Mouse (Mus musculus) common myeloid progenitor, adult 5-6 weeks (primary cell): ENCODE results near the gene Gngt2. TPM values are rescaled to one million over a fixed set of nuclear protein-coding genes. Genes with fewer than 3 reads are reported as not detected.

Source experiments
- ATAC-seq: replicated peaks from 2 replicates; pipeline ENCODE4 v1.8.0; 2016; ENCODE audit warnings: low read depth, mild to moderate bottlenecking, moderate TSS enrichment, inconsistent platforms; ENCODE audit not compliant: poor library complexity, severe bottlenecking
- total RNA-seq: library from RNA; stranded (forward); fragments of 200-1000, 187-1606 nt; gene quantifications from 2 replicates; pipeline ENCODE4 v1.2.3, GENCODE M21; 2017

Gene Gngt2
- total RNA-seq, 1 experiment from 2014 or later, result 2.6 TPM

DNA sequence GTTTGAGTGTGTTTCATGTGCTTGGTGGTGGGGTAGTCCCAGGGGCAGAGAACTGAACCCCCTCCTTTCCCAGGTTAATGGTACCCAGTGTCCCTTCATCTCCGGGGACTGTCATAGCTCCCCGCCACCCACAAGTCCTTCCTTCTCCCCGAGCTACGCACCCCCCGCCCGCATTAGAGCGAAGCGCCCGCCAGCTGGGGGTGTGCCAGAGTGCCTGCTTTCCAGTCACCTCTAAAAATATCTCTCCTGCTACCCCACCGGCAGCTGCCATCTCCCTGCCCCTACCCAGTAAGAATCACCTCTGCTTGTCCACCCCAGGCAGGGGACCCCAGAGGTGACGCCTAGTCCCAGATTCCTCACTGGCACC is 12.2 kb upstream of the Gngt2 start:
- no peak; the same call in 1 of the 2 replicates for ATAC-seq

DNA sequence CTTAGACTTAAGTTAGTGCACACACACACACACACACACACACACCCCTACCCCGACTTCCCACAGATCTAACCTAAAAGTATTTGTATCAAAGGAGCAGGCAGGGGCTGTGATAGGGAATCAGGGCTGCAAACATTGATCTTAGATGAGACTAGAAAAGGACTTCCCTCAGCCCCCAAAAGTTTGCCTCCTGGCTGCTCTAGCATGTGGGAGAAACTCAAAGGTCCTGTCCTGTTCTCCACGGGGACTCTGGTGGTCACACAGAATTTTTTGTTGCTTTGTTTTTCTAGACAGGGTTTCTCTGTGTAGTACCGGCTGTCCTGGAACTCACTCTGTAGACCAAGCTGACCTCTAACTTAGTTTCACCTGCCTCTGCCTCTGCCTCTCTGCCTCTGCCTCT is 11.4 kb upstream of the Gngt2 start:
- ATAC-seq, result no peak

DNA sequence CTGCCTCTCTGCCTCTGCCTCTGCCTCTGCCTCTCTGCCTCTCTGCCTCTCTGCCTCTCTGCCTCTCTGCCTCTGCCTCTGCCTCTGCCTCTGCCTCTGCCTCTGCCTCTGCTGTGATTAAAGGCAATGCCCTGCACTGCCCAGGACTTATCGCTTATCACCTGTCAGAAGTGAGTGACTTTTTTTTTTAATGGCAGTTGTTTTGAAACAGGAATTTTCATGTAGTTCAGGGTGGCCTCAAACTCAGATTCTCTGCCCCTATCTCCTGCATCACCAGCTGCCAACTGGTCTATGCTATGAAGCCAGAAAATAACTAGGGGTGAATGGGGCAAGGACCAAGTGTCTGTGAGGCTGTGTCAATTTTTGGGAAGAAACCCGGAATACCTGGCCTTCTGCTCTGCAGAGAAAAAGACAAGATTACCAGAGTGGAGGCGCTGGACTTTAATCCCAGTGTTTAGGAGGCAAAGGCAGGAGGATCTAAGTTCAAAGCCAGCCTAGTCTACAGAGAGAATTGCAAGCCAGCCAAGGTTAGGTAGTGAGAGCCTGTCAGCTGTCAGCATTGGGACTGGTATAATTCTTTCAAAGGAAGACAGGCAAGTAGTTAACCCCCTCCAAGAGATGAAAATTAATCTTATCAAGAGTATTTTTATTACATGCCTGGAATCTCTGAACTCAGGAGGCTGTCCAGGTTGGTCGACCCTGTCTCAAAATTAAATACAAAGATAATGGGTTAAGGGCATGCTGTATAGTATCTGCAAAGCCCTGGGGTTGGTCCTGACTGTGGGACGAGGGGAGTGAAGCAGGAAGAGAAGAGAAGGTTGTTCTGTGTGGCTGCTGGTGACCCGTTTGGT is 10.5 kb upstream of the Gngt2 start:
- no peak for ATAC-seq

DNA sequence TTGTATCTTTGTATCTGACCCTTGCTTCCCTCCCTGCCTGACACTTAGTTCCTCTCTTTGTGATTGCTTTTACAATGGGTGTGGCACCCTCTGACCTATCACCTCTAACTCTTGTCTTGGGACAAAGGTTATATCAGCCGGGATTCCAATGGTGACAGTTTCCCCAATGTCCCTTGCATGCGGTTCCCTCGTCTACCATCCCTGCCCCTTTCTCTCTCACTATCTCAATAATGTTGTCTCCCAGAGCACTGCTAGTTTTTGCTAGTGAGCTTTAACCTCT is 9.9 kb upstream of the Gngt2 start:
- no peak for ATAC-seq

DNA sequence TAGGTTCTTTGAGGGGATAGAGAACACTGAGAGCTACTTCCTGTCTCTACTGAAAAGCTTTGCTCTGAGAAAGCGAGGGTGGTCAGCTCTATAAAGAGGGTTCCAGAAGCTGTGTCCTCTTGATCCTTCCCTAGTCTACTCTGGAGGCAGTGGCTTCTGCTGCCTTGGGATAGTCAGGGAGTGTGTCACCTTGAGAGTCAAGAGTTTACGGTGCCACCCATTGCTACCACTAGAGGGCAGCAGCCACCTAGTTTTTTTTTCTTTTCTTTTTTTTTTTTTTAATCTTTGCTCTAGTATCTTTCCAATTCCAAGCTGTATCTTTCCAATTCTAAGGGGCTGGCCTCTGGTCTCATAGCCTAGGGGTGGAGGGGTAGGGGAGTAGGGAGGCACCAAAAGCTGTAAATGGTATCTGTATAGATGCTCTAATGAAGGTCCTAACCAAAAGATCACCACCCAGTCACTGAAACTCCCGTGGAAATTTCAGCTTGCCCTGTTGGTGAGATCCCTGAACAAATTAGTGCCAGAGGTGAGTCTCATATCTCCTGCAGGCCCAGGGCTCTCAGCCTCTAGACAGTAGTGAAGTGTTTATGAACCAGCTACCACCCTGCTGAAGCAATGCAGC is 9.4 kb upstream of the Gngt2 start:
- ATAC-seq, result peak; percentile 31; the same call in 1 of the 2 replicates

DNA sequence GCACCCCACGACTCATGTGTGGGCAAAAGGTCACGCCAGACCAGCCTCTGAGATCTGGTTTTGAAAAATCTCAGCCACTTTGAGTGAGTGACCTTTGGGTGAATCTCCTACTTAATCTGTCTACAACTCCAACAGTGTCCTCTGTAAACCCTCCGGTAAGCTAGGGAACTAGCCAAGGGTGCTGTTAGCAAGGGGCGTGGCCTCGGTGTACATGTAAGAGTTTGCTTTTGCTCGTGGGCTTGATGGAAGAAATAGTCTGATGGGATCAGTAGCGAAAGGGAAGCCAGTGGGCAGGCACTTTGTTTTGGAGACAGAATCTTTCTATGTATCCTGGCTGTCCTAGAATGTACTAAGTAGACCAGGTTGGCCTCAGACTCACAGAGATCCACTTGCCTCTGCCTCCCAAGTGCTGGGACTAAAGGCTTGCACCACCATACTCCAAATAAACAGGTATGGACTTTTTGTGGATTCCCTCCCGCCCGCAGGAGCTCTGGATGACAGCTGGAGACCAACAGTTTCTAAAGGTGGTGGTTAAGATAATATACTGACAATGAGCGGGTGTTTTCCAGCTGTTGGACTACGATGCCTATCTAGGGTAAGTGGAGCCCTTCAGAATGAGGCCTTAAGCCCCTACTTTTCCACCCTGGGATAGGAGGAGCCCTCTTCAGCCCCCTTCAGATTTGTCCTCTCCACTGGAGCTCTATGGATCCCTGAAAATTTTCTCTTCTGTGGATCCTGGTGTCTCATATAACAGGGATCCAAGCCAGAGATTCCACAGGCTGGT is 8.6 kb upstream of the Gngt2 start:
- ATAC-seq, result no peak

DNA sequence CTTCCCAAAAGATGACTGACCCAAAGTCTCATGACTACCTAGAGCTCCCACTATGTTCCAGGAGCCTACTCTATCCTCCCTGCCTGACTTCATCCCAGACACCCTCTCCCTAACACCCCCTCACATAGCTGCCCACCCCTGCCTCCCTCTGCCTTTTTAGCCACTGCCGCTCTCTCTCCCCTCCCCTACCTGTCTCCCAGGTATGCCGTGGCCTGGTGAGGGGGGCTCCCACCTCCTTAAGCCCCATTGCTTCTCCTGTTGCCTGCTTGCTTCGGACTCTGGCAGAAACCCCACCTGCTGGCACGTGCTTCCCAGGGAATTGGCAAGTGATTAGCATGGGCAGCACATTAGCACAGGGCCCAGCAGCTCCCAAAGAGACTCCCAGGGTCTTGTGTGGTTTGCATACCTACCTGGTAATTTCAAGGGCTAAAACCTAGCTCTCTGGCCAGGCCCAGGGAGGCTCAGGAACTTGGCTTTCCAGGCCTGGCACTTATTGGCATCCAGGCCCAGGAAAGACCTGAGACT is 7.4 kb upstream of the Gngt2 start:
- ATAC-seq, result no peak

DNA sequence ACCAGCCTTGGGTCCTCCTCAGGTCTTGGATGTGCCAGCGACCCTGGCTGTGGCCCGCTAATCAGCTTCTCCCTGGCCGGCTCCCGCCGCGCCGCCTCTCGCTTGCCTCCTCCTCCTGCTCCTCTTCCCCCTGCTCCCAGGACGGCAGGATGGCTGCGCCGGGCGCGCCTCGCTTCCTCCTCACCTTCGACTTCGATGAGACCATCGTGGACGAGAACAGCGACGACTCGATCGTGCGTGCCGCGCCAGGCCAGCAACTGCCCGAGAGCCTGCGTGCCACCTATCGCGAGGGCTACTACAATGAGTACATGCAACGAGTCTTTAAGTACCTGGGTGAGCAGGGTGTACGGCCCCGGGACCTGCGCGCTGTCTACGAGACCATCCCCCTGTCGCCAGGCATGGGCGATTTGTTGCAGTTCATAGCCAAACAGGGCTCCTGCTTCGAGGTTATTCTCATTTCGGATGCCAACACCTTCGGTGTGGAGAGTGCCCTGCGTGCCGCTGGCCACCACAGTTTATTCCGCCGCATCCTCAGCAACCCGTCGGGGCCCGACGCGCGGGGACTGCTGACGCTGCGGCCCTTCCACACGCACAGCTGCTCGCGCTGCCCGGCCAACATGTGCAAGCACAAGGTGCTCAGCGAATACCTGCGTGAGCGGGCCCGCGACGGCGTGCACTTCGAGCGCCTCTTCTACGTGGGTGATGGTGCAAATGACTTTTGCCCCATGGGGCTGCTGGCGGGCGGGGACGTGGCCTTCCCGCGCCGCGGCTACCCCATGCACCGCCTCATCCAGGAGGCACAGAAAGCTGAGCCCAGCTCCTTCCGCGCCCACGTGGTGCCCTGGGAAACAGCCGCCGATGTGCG is 6.4 kb upstream of the Gngt2 start:
- ATAC-seq, result no peak

DNA sequence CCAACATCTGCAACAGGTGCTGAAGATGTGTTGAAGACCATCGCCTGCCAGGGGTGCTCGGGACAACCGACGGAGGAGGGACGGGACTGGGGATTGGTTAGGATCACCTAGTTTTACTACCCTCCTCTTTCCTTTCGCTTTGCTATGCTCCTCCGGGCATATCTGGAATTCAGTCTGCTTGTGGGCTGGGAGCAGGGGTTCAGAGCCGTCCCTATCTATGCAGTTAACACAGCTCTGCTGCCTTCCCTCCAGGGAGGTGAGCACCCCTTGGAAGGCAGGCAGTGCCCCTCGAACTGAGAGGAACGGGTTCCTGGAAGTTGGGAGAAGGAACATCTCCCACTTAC is 5.8 kb upstream of the Gngt2 start:
- no peak for ATAC-seq

DNA sequence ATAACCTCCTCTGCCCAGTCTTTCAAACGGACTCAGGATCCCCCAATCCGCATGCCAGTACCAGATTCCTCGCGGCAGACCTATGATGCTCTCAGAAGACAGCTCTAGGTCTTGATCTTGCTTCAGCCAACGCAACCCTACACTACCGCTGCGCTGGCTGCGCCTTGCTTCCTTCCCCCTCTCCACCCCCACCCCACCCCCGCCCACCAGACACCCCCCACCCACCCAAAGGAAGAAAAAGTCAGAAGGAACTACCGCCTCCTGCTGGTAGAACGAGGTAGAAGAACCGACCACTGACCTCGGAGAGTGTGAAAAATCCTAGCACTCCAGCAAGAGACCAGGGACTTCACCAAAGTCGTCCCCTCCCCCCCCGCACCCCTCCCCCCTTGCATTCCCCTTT is 5.4 kb upstream of the Gngt2 start:
- ATAC-seq, result no peak

DNA sequence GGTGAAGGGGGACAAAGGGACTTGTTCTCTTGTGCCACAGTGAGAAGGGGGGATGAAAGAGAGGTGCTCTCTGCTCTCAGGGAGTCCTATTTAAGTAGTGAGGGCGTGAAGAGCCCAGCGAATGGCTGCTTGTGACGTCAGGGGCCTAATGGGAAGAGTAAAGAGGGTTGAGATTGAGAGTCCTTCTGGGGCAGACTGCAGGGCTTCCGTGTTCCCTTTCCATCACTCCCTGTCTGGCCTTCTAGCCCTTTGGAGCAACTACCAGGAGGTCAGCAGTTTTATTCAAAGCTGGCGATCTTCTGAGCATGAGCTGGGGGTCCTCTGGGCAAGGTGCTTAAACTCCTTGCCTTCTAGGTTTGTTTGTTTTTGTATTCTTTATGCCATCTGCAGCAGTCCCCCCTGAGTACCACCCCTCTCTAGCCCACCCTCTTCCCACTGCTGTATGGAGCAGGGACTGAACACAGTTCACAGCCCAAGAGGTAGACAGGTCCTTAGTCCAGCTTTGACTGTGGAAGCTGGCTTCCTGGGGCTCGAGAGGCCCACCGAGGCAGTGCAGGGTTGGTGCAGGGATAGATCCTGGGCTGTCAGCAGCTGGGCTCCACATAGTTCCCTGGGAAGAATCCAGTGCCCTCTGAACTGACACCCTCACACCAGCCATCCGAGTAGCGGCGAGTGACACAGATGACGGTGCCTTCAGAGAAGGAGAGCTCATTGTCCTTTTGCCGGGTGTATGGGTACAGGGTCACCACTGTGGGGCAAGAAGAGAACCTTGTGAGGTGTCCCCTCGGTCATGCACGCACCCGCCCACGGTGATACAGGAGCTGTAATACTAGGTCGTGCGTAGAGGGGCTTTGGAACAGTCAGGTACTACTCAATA is 4.6 kb upstream of the Gngt2 start:
- no peak for ATAC-seq

DNA sequence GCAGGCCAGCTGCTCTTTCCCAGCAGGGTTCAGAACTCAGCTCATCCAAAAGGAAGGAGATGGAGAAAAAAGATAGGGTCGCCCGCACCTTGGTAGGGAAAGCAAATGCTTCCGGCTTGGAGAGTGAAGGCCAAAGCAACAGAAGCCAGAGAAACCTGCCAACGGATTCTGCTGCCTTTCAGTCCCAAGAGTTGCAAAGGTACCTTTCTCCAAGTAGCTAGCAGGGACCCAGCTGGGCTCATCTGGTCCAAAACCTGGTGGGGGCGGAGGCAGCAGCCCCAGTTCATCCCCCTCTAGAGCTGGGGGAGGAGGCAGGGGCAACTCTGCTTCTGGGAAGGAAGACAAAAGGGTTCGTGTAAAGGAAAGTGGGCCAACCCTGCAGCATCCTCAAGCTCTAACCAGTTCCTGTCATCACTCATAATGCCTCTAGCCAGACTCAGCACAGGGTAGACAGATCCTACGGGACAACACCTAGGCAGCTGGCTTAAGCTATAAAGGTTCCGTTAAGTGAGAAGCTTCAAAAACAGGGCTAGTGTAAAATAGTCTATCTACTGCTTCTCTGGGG is 3.9 kb upstream of the Gngt2 start:
- ATAC-seq, result no peak

DNA sequence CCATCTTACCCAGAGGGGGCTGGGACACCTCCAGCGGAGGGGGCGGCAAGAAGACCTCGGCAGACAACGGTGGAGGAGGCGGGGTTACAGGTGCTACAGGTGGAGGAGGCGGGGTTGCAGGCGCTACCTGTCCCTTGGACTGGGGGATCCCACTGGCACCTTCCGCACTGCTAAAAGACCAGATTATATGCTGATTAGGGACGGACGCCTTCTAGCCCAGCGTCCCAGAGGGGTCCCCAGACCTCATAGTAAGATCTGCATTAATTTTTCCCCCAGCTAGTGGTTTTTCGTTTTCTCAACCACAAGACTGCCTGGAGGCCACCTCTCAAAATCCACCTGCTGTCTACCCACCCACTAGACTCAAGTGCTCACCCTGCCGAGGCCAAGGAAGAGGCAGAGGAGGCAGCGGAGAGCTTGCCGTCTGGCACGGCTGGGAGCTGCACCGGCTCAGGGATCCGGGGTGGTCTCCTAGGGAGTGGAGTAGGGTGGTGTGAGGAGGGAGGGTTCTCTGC is 3.3 kb upstream of the Gngt2 start:
- no peak for ATAC-seq

DNA sequence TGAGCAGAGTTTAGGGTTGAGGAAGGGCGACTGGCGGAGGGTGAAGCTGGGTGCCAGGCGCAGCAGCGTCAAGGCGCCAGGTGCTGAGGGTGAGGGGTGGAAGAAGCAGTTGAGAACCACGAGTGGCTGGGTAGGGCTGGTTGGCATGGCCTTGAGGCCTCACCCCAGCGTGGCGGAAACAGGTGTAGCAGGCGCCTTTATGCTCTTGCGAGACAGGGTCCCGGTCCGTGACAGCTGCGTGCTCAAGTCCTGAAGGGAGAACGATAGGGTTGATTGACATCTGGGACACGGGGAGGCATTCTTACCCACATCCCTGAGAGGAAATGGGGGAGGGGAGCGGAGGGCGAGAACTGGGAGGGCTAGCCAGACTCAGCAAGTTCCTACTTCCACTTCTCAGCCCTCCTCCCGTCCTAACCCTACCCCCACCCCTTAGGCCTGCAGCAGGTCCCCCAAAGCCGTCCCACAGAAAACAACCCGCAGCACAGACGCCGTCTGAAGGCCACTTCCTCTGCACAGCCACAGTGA is 2.8 kb upstream of the Gngt2 start:
- ATAC-seq, result peak; percentile 69

DNA sequence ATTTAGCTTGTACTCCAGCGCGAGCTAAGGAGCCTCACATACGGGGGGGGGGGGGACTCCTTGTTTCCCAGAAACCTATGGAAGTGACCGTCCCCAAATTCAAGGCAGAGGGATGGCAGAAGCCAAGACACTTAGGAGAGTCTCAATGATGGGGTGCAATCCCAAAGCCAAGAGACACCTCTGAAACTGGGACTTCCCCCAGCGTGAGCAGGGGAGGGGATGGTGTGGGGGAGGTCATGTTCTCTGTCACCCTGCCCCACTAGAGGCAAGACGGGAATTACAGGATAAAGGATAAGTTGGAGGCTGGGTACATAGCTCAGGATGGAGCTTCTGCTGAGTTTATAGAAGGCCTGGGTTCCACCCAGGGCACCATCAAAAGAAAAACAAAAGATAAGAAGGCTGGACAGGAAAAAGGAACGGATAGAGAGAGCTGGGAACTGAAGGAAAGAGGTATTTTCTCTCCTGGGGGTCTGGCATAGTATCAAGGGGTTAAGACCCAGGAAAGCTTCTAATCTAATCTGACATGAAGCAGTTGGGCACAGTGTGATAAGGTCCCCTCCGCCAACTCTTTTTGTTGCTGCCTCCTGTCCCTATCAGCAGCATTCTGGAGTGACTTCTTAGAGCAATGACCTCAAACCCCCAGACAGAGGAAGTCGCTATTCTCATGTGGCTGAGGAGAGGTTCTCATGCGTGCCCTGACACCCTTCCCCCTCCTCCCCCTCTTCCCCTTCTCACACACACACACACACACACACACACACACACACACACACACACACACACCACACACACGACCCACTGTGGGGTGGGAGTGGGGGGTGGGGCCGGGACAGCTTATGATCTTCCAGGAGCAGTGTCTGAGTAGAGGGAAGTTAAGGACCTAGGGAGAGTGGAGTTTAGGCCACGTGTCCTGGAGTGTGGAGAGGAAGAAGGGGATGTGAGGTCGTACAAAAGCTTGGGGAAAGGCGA is 2.0 kb upstream of the Gngt2 start:
- ATAC-seq, result peak; percentile 52

DNA sequence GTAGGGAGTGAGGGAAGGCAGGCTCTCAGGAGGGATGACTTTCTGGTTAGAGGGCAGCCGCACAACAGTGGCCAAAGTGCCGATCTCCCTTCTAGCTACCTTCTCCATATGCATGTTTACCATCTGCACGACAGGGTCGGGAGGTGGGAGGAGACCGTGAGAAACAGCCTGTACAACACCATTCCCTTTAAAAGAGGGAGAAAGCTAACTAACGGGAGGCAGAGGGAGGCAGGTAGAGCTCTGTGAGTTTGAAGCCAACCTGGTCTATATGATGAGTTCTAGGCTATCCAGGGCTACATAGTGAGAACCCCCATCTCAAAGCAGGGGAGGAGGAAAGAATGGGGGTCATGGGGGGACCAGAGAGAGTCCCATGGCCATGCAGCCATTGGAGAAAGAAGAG is 1.2 kb upstream of the Gngt2 start:
- no peak for ATAC-seq

DNA sequence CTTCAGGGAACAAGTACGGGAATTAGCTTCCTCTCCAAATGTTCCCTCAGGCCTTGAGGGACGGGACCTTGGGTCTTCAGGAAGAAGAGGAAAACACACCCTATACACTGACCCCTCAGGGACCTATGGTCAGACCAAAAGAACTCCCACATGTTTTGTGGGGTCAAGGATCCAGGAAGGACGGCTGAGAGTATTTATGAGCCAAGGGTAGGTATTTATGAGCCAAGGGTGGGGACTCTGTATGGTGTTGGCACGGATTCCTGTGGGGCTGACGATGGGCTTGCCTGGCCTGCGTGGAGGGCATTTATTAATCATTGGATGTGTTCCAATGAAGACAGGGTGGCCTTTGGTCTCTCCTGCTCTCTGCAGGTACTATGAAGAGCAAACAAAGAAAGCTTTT is 583 bp upstream of the Gngt2 start:
- no peak for ATAC-seq
